Comparison of ENCODE assay signal across 14 mouse cellular contexts in genomic region chr13:24260751-24261591, GRCm38 (mm10). TPM values are rescaled to one million over a fixed set of nuclear protein-coding genes. Genes with fewer than 3 reads are reported as not detected.
DNase-seq lines count a peak whose midpoint lies in the region; ATAC-seq and TF ChIP-seq lines count a peak whose summit lies in the region.
"Had no signal": no experiment of that assay in that cellular context is flagged by ENCODE, and none has a peak within 500 bp of the region (broad histone marks: within the 10 kb centered on the region; RNA-seq: fewer than 3 reads in every experiment).

No protein-coding gene starts in this region.

- no peak overlapping the region for H3K4me3 ChIP-seq in lung, embryonic 14.5 days (ENCODE audit: low read depth, low read length)
- no peak overlapping the region for H3K4me3 ChIP-seq in lung, adult 2 months (replicated peaks; ENCODE audit: extremely low read depth, low read depth, low read length)
- H3K4me3 ChIP-seq in stomach, embryonic 16.5 days (replicated peaks; ENCODE audit: low read length) = no peak overlapping the region
- no peak overlapping the region for H3K4me3 ChIP-seq in limb, embryonic 10.5 days
- H3K4me3 ChIP-seq: left cerebral cortex, adult 2 months; liver, embryonic 13.5 days; midbrain, embryonic 12.5 days; neural tube, embryonic 12.5 days had no signal

- TF ChIP-seq CTCF in lung, embryonic 14.5 days (IDR thresholded peaks at IDR 0.05; ENCODE audit: low read depth) = no peak
- no peak for TF ChIP-seq CTCF in lung, adult 2 months (IDR thresholded peaks at IDR 0.05; ENCODE audit: insufficient read depth, low read length)

- no peaks in the 10 kb centered on the region for H3K9me3 ChIP-seq in lung, embryonic 14.5 days (ENCODE audit: low read depth, low read length)
- H3K9me3 ChIP-seq in stomach, embryonic 16.5 days (replicated peaks; ENCODE audit: control insufficient read depth, low read length) = no peaks in the 10 kb centered on the region
- H3K9me3 ChIP-seq in limb, embryonic 10.5 days (replicated peaks) = no peaks in the 10 kb centered on the region
- H3K9me3 ChIP-seq: G1E; liver, embryonic 13.5 days; midbrain, embryonic 12.5 days; neural tube, embryonic 12.5 days had no signal

- no peak overlapping the region; the same call in 1 of the 2 replicates for H3K27ac ChIP-seq in lung, embryonic 14.5 days (ENCODE audit: low read depth)
- peak overlapping the region; percentile 68 for H3K27ac ChIP-seq in stomach, embryonic 16.5 days (ENCODE audit: low read length)
- H3K27ac ChIP-seq in limb, embryonic 10.5 days = no peak overlapping the region
- H3K27ac ChIP-seq: left cerebral cortex, adult 2 months; liver, embryonic 13.5 days; midbrain, embryonic 12.5 days; neural tube, embryonic 12.5 days had no signal

- peak; percentile 71 for DNase-seq in adrenal gland, adult 2 months
- DNase-seq in adrenal gland, postnatal 4 days (ENCODE audit: low spot score in 2 of 2) = no peak
- DNase-seq in lung, embryonic 14.5 days = peak; percentile 28
- no peak for DNase-seq in lung, adult 2 months
- peak; percentile 68 for DNase-seq in cerebellum, adult 9-11 months
- no peak for DNase-seq in limb, embryonic 10.5 days (ENCODE audit: low spot score)
- DNase-seq: liver, embryonic 13.5 days; right cerebral cortex, adult 18-20 months had no signal

- no peak overlapping the region for H3K9ac ChIP-seq in lung, embryonic 14.5 days
- peak overlapping the region; percentile 27; the same call in 1 of the 2 replicates for H3K9ac ChIP-seq in stomach, embryonic 16.5 days (ENCODE audit: low read length)
- H3K9ac ChIP-seq: liver, embryonic 13.5 days; midbrain, embryonic 12.5 days; neural tube, embryonic 12.5 days had no signal

- H3K27me3 ChIP-seq in lung, embryonic 14.5 days (ENCODE audit: insufficient read depth, low read length) = no peaks in the 10 kb centered on the region
- H3K27me3 ChIP-seq in stomach, embryonic 16.5 days (ENCODE audit: control insufficient read depth, insufficient read depth, low read length) = no peaks in the 10 kb centered on the region
- no peaks in the 10 kb centered on the region for H3K27me3 ChIP-seq in limb, embryonic 10.5 days (ENCODE audit: low read depth, poor library complexity, severe bottlenecking)
- H3K27me3 ChIP-seq: liver, embryonic 13.5 days; midbrain, embryonic 12.5 days; neural tube, embryonic 12.5 days had no signal

- ATAC-seq in lung, embryonic 14.5 days (ENCODE audit: insufficient read depth) = no peak
- ATAC-seq in stomach, embryonic 16.5 days (ENCODE audit: insufficient read depth, low FRiP score) = peak; percentile 82; the same call in 1 of the 2 replicates
- no peak for ATAC-seq in monocyte, adult 5-6 weeks (replicated peaks; ENCODE audit: insufficient number of reproducible peaks, low FRiP score, low TSS enrichment, poor library complexity, severe bottlenecking)

- H3K4me2 ChIP-seq in lung, embryonic 14.5 days = no peak overlapping the region
- no peak overlapping the region for H3K4me2 ChIP-seq in stomach, embryonic 16.5 days (ENCODE audit: low read depth, low read length)
- H3K4me2 ChIP-seq: liver, embryonic 13.5 days; midbrain, embryonic 12.5 days; neural tube, embryonic 12.5 days had no signal

- H3K36me3 ChIP-seq in lung, embryonic 14.5 days (ENCODE audit: insufficient read depth) = no peaks in the 10 kb centered on the region
- no peaks in the 10 kb centered on the region for H3K36me3 ChIP-seq in stomach, embryonic 16.5 days (ENCODE audit: control insufficient read depth, insufficient read depth, low read length)
- H3K36me3 ChIP-seq in limb, embryonic 10.5 days = no peaks in the 10 kb centered on the region
- H3K36me3 ChIP-seq: G1E; liver, embryonic 13.5 days; midbrain, embryonic 12.5 days; neural tube, embryonic 12.5 days had no signal

- no peak for TF ChIP-seq POLR2A in lung, adult 2 months (IDR thresholded peaks at IDR 0.05; ENCODE audit: borderline replicate concordance, extremely low read depth, low read depth, low read length)

- H3K4me1 ChIP-seq in lung, embryonic 14.5 days (ENCODE audit: insufficient read depth) = no peaks in the 10 kb centered on the region
- H3K4me1 ChIP-seq in lung, adult 2 months (ENCODE audit: control insufficient read depth, insufficient read depth, low read length) = peaks cover 7% of the 10 kb centered on the region
- H3K4me1 ChIP-seq in stomach, embryonic 16.5 days (ENCODE audit: control insufficient read depth, insufficient read depth, low read length) = peaks cover 19% of the 10 kb centered on the region
- no peaks in the 10 kb centered on the region for H3K4me1 ChIP-seq in limb, embryonic 10.5 days
- H3K4me1 ChIP-seq: liver, embryonic 13.5 days; midbrain, embryonic 12.5 days; neural tube, embryonic 12.5 days had no signal

- WGBS in lung, embryonic 14.5 days = 59% methylated on average over 10 of the region's 10 CpGs
- WGBS in lung, adult 2 months = 32% methylated on average over 10 of the region's 10 CpGs
- 55% methylated on average over 10 of the region's 10 CpGs for WGBS in stomach, embryonic 16.5 days
- 63% methylated on average over 10 of the region's 10 CpGs for WGBS in limb, embryonic 10.5 days

RNA-seq across cellular contexts. Expression of gene Carmil1, which starts 19.6 kb away (rescaled TPM):
- 10 to 100 TPM; 52.7 to 61.4 TPM for total RNA-seq in adrenal gland, adult 2 months (2021)
- polyA plus RNA-seq in adrenal gland, adult 2 months (2012; rRNA removed) = 3.8 and 5.7 TPM in 2 replicates
- total RNA-seq in adrenal gland, postnatal 4 days (2021) = 10 to 100 TPM; 53.4 to 62.3 TPM
- 48.3 and 50.7 TPM in 2 replicates for polyA plus RNA-seq in lung, embryonic 14.5 days (2014; fragmentation: Nextera tagmentation; extraction: Ambion mirVana)
- polyA plus RNA-seq in lung, adult 2 months (2012; rRNA removed) = 9.5 and 17.3 TPM in 2 replicates
- 38.0 and 41.6 TPM in 2 replicates for polyA plus RNA-seq in stomach, embryonic 16.5 days (2015; fragmentation: Nextera tagmentation; extraction: Ambion mirVana)
- 23.3 and 33.1 TPM in 2 replicates for polyA plus RNA-seq in limb, embryonic 10.5 days (2016; fragmentation: Nextera tagmentation; extraction: Ambion mirVana)
- total RNA-seq in monocyte, adult 5-6 weeks (2017) = 6.1 to 11.9 TPM (median 11.5 TPM) in 3 replicates

Comparison
In these comparisons a context has a peak if more than half of its experiments do, and no peak if none do; other contexts are left out.
1. DNase-seq: peak in adrenal gland, adult 2 months (single experiment), lung, embryonic 14.5 days (single experiment) and cerebellum, adult 9-11 months (single experiment); none in adrenal gland, postnatal 4 days (0 of 2), lung, adult 2 months (single experiment) and limb, embryonic 10.5 days (single experiment).